Comparison of ENCODE assay signal across 8 mouse cellular contexts in genomic region chr6:113195596-113195992, GRCm38 (mm10). TPM values are rescaled to one million over a fixed set of nuclear protein-coding genes. Genes with fewer than 3 reads are reported as not detected.
A peak's percentile ranks its signal among the peaks of the same experiment; 100 is the strongest.
DNase-seq lines count a peak whose midpoint lies in the region; ATAC-seq and TF ChIP-seq lines count a peak whose summit lies in the region.

No protein-coding gene starts in this region.

- H3K4me1 ChIP-seq in hindbrain, embryonic 15.5 days (replicated peaks): peaks cover 38% of the 10 kb centered on the region
- H3K4me1 ChIP-seq in neural tube, embryonic 14.5 days (ENCODE audit: control insufficient read depth, insufficient read depth, low read length): peaks cover 33% of the 10 kb centered on the region

- H3K4me3 ChIP-seq in layer of hippocampus, adult 2 months: peak overlapping the region; percentile 67
- peak overlapping the region; percentile 77 for H3K4me3 ChIP-seq in hindbrain, embryonic 15.5 days
- peak overlapping the region; percentile 82 for H3K4me3 ChIP-seq in neural tube, embryonic 14.5 days (ENCODE audit: low read depth, low read length)

- H3K9ac ChIP-seq in hindbrain, embryonic 15.5 days: peak overlapping the region; percentile 86
- H3K9ac ChIP-seq in neural tube, embryonic 14.5 days (replicated peaks; ENCODE audit: low read depth, low read length): peak overlapping the region; percentile 93

- peak overlapping the region; percentile 74 for H3K4me2 ChIP-seq in hindbrain, embryonic 15.5 days
- peak overlapping the region; percentile 97 for H3K4me2 ChIP-seq in neural tube, embryonic 14.5 days (ENCODE audit: low read depth, low read length)

- peak; percentile 19; the same call in 1 of the 2 replicates for ATAC-seq in hindbrain, embryonic 15.5 days (ENCODE audit: low FRiP score, low read depth)
- peak; percentile 22; the same call in 1 of the 2 replicates for ATAC-seq in neural tube, embryonic 14.5 days (ENCODE audit: low read depth)

- TF ChIP-seq CTCF in layer of hippocampus, adult 2 months (conservative IDR thresholded peaks at IDR 0.05): no peak

- no peaks in the 10 kb centered on the region for H3K27me3 ChIP-seq in hindbrain, embryonic 15.5 days
- no peaks in the 10 kb centered on the region for H3K27me3 ChIP-seq in neural tube, embryonic 14.5 days (ENCODE audit: control insufficient read depth, insufficient read depth, low read length)

- H3K36me3 ChIP-seq in hindbrain, embryonic 15.5 days: no peaks in the 10 kb centered on the region; the same call in 1 of the 2 replicates
- H3K36me3 ChIP-seq in neural tube, embryonic 14.5 days (ENCODE audit: control insufficient read depth, insufficient read depth, low read length): no peaks in the 10 kb centered on the region

- DNase-seq in layer of hippocampus, adult 2 months (ENCODE audit: low spot score in 2 of 2): no peak
- DNase-seq in layer of hippocampus, postnatal 10 days (ENCODE audit: low spot score in 2 of 2): no peak
- peak; percentile 9 for DNase-seq in embryo, embryonic 9.5 days (ENCODE audit: extremely low spot score)
- no peak for DNase-seq in kidney, postnatal 10 days
- no peak for DNase-seq in gastrocnemius, adult 8-10 months (ENCODE audit: low spot score in 2 of 2)
- no peak for DNase-seq in thymus, postnatal 36 days

- no peaks in the 10 kb centered on the region for H3K9me3 ChIP-seq in hindbrain, embryonic 15.5 days
- no peaks in the 10 kb centered on the region for H3K9me3 ChIP-seq in neural tube, embryonic 14.5 days (ENCODE audit: control insufficient read depth, low read length)

- 5% methylated on average over 9 of the region's 9 CpGs for WGBS in hindbrain, embryonic 15.5 days
- 8% methylated on average over 9 of the region's 9 CpGs for WGBS in neural tube, embryonic 14.5 days

- H3K27ac ChIP-seq in layer of hippocampus, adult 2 months: peak overlapping the region; percentile 92
- peak overlapping the region; percentile 84 for H3K27ac ChIP-seq in hindbrain, embryonic 15.5 days (replicated peaks)
- H3K27ac ChIP-seq in neural tube, embryonic 14.5 days (ENCODE audit: low read depth, low read length): peak overlapping the region; percentile 77

RNA-seq across cellular contexts. Expression of gene Lhfpl4, which starts 0.4 kb away (rescaled TPM):
- 10 to 100 TPM; 81.3 to 83.0 TPM for total RNA-seq in layer of hippocampus, adult 2 months (2021)
- 10 to 100 TPM; 93.2 to 95.1 TPM for total RNA-seq in layer of hippocampus, postnatal 10 days (2021)
- 61.5 and 66.2 TPM in 2 replicates for polyA plus RNA-seq in hindbrain, embryonic 15.5 days (2015; fragmentation: Nextera tagmentation; extraction: Ambion mirVana)
- 21.5 and 21.9 TPM in 2 replicates for polyA plus RNA-seq in neural tube, embryonic 14.5 days (2014; fragmentation: Nextera tagmentation; extraction: Ambion mirVana)
- under 1 TPM; 0.34 to 0.46 (median 0.40) TPM for total RNA-seq in gastrocnemius, adult 8-10 months (2022)

RNA-seq across cellular contexts. Expression of gene Mtmr14, which starts 42.0 kb away (rescaled TPM):
- 10 to 100 TPM; 15.0 to 15.6 TPM for total RNA-seq in layer of hippocampus, adult 2 months (2021)
- total RNA-seq in layer of hippocampus, postnatal 10 days (2021): 10 to 100 TPM; 18.1 to 20.6 TPM
- polyA plus RNA-seq in hindbrain, embryonic 15.5 days (2015; fragmentation: Nextera tagmentation; extraction: Ambion mirVana): 35.7 and 41.0 TPM in 2 replicates
- 30.6 and 38.3 TPM in 2 replicates for polyA plus RNA-seq in neural tube, embryonic 14.5 days (2014; fragmentation: Nextera tagmentation; extraction: Ambion mirVana)
- total RNA-seq in gastrocnemius, adult 8-10 months (2022): 10 to 100 TPM; 14.2 to 17.0 (median 16.3) TPM

Comparison
In these comparisons a context has a peak if more than half of its experiments do, and no peak if none do; other contexts are left out.
1. RNA of gene Lhfpl4, which starts 0.4 kb away (total RNA-seq): 93.2 to 95.1 TPM in layer of hippocampus, postnatal 10 days and 81.3 to 83.0 TPM in layer of hippocampus, adult 2 months; 0.34 to 0.46 TPM in gastrocnemius, adult 8-10 months; every median in the first group is over 10 times any median in the second.
2. Peak in every context shown above with its lines, with median percentiles within 50 percentile points of each other: H3K27ac ChIP-seq and H3K4me3 ChIP-seq.